Mouse (Mus musculus): ENCODE data around the gene Gm3532.
"Not testable (repeated sequence)": the region's sequence is repeated elsewhere in the genome, so short reads cannot be mapped to it uniquely, and the experiment has no call there.

Gene Gm3532

DNA sequence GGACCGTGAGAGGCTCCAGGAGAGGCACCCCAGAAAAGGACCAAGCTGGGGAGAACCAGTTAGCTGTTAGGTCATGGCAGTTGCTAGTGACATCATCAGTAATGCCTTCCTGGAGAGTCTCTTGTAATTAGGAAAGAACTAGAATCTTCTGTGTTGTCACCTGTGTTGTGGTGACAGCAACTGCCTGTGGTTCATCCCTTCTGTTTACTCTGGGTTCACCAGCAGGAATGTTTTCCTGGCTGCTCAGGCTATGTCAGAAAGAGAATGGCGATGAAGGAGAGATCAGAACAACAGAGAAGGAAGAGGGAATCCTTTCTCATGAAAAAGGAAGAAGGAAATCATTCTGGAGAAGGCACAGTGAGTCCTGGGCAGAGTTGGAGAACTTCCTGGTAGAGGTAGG, at the start of gene Gm3532:
Gm3532 (plus strand) TSS at position 301 of the 400 bp plus-strand sequence.
- not testable (repeated sequence) for DNase-seq (ENCODE audit: low spot score in 2 of 2)

DNA sequence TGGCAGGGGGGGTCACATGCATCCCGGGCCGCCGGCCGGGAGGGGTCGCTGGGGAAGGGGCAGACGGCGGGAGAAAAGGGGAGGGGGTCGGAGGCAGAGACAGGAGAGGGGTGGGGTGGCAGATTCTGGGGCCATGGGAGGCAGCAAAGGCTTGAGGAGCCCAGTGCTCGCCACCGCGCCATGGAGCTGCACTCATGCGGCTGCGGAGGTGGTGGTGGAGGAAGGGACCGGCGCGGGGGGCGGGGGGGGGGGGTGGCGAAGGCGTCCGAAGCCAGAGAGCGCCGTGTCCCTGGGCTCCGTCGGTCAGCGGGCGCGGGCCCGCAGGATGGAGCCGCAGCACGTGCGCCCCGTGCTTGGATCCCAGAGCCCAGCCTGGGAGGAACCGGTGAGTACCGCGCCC, 36.9 kb upstream of the Gm3532 start, which contains the start of gene Gm3488:
Gm3488 (plus strand) TSS at position 301 of the 400 bp plus-strand sequence.
- not testable (repeated sequence) for DNase-seq (ENCODE audit: low spot score in 2 of 2)
